Mouse (Mus musculus) liver, adult 2 months (tissue): Measurements from ENCODE around the gene Map1s.

Source experiments
- CTCF ChIP-seq: fragments of 200-500 bp; IDR thresholded peaks from 2 replicates; pipeline ENCODE4 v1.5.1; 2011; ENCODE audit warnings: low read depth, low read length, control low read depth
- POLR2A ChIP-seq: fragments of 200-500 bp; IDR thresholded peaks from 2 replicates; pipeline ENCODE4 v1.6.1; 2011; ENCODE audit warnings: low read length, control low read depth; ENCODE audit not compliant: insufficient read depth; ENCODE audit errors: extremely low read depth

DNA sequence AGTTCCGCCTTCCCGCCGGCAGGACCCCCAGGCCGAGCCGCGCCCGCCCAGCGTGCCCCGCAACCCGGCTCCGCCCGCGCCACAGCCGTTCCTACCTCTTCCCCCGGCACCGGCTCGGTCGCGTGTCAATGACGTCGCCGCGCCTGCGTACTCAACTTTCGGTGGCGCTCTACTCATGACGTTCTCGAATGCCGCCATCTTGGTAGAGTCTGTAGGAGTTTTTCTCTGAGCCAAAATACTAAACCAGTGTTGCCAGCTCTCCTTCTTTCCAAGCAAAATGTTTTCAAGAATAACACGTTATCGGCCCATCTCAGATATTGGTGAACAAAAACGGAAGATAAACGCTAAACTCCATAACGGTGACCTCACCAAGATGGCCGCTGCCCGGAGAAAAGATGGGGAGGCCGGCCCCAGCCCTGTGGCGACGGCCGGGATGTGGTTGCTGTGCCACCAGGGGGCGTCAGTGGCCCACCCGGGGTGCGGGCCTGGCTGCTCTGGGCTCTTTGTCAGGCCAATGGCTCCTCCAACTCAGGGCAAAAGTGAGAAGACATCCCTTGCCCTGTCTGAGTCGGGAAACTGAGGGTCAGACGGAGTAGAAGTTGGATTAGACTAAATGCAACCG is 32.3 kb upstream of the Map1s start, which contains the start of gene Ccdc124:
- TF ChIP-seq POLR2A (0 out of 2 replicates have a peak, but pooled peaks have one; percentile 29), CTCF (peak; percentile 90)
